Mouse (Mus musculus): ENCODE results near the gene Plch2. TPM values are rescaled to one million over a fixed set of nuclear protein-coding genes. Genes with fewer than 3 reads are reported as not detected.

Gene Plch2
- polyA plus RNA-seq, 1 experiment = not detected

DNA sequence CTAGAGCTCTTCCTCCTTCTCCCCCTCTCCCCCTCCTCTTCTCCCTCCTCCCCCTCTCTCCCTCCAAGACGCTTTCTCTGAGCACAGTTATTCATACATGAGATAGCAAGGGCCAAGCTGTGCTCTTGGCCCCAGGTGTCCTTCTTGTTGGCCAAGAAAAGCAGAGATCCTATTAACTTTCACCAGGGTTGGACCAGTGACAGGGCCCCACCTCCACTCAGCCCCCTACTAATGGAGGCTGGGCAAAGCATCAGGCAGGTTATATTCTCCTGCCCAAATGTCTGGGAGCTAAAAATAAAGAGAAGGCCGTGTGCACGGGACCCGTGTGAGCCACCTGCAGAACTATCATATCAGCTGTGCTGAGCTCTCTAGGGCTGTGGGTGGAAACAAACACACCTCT, 61.7 kb downstream of the Plch2 start:
- H3K4me1 ChIP-seq (ENCODE audit: control insufficient read depth) = no peaks in the 10 kb centered on the region
- no peaks in the 10 kb centered on the region for H3K36me3 ChIP-seq (ENCODE audit: control insufficient read depth)
- peaks cover 5% of the 10 kb centered on the region for H3K27me3 ChIP-seq (ENCODE audit: control insufficient read depth)
- TF ChIP-seq GATA1 (IDR thresholded peaks at IDR 0.05; ENCODE audit: low read length) (no peak), TAL1 (IDR thresholded peaks at IDR 0.05; ENCODE audit: low read length) (no peak)
- no peaks in the 10 kb centered on the region for H3K9me3 ChIP-seq (ENCODE audit: control insufficient read depth, low read length)
- H3K4me3 ChIP-seq (replicated peaks) = no peak overlapping the region

DNA sequence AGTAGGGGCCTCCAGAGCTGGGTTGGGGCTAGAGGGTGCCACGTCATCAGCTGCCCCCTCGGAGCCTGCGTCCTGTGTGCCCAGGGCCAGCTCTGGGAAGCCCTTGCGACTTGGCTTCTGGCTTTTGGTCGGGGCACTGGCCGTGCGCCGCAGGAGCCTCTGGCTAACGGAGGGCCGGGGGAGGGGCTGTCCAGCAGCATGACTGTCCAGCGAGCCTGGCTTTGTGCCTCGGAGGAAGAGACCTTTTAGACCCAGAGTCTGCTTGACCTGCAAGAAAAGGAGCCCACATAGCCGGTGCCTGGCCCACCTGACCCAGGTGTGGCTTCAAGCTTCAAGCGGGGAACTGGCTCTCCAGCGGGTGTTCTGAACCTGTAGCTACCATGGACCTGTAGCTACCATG, 69.8 kb downstream of the Plch2 start:
- no peaks in the 10 kb centered on the region for H3K27me3 ChIP-seq (ENCODE audit: control insufficient read depth)
- H3K9me3 ChIP-seq (ENCODE audit: control insufficient read depth, low read length) = no peaks in the 10 kb centered on the region
- peaks cover 29% of the 10 kb centered on the region for H3K4me1 ChIP-seq (ENCODE audit: control insufficient read depth)

DNA sequence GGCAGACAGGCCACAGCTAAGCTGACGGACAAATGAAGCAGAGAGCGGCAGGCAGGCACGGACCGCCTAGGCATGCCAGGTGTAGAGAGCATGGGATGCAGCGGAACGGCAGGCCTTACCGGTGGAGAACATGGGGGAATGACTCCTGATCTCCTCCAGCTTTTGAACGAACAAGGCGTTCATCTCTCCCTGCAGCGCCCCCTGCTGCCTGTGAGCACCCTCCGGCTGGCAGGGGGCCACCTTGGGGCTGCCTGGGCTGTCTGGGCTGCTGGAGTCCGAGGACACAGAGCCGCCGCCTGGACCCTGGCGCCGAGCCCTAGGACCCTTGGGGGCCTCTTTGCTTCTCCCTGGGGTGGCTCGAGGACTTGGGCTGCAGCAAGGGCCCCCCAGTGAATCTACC, 70.5 kb downstream of the Plch2 start:
- TF ChIP-seq TAL1 (IDR thresholded peaks at IDR 0.05; ENCODE audit: low read length) = no peak
- no peak for TF ChIP-seq GATA1 (IDR thresholded peaks at IDR 0.05; ENCODE audit: low read length)
- no peak overlapping the region for H3K4me3 ChIP-seq (replicated peaks)
- H3K27me3 ChIP-seq (ENCODE audit: control insufficient read depth) = no peaks in the 10 kb centered on the region
- H3K36me3 ChIP-seq (ENCODE audit: control insufficient read depth) = peaks cover 17% of the 10 kb centered on the region
- H3K4me1 ChIP-seq (ENCODE audit: control insufficient read depth) = peaks cover 35% of the 10 kb centered on the region
- no peaks in the 10 kb centered on the region for H3K9me3 ChIP-seq (ENCODE audit: control insufficient read depth, low read length)

More for the DNA sequence above, 69.8 kb downstream of the Plch2 start:
- no peak overlapping the region for H3K4me3 ChIP-seq (replicated peaks)
- TF ChIP-seq GATA1 (IDR thresholded peaks at IDR 0.05; ENCODE audit: low read length) (no peak), TAL1 (IDR thresholded peaks at IDR 0.05; ENCODE audit: low read length) (no peak)
- H3K36me3 ChIP-seq (ENCODE audit: control insufficient read depth) = peaks cover 10% of the 10 kb centered on the region

DNA sequence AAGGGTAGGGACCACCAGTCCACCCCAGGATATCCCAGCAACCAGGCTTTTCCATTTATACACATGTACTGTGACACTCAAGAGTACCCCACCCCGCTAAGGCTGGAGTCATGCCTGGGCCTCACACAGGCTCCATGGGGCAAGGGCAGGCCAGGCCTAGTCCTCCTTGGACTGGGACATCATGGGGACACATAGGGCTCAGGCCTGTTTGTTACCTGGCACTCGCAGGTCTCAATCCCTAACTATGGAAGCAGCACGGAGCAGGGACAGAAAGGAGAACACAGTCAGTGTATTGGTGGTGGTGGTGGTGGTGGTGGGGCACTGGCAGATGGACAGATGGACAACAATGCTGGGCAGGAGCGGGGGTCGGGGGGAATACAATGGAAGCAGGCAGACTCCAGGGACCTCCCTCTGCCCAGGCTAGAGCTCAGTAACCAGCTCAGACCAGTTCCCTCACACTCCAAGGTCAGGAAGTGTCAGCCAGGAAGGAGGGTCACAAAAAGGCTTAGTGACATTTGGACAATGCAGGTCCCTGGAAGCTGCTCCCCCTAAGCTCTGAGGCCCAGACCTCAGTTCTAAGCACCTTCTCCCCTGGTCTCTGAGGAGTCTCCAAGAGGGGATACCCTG, 71.3 kb downstream of the Plch2 start:
- peaks cover 25% of the 10 kb centered on the region for H3K36me3 ChIP-seq (ENCODE audit: control insufficient read depth)
- peaks cover 35% of the 10 kb centered on the region for H3K4me1 ChIP-seq (ENCODE audit: control insufficient read depth)
- H3K27me3 ChIP-seq (ENCODE audit: control insufficient read depth) = no peaks in the 10 kb centered on the region
- no peaks in the 10 kb centered on the region for H3K9me3 ChIP-seq (ENCODE audit: control insufficient read depth, low read length)
- H3K4me3 ChIP-seq (replicated peaks) = no peak overlapping the region
- TF ChIP-seq GATA1 (IDR thresholded peaks at IDR 0.05; ENCODE audit: low read length) (no peak), TAL1 (IDR thresholded peaks at IDR 0.05; ENCODE audit: low read length) (no peak)

DNA sequence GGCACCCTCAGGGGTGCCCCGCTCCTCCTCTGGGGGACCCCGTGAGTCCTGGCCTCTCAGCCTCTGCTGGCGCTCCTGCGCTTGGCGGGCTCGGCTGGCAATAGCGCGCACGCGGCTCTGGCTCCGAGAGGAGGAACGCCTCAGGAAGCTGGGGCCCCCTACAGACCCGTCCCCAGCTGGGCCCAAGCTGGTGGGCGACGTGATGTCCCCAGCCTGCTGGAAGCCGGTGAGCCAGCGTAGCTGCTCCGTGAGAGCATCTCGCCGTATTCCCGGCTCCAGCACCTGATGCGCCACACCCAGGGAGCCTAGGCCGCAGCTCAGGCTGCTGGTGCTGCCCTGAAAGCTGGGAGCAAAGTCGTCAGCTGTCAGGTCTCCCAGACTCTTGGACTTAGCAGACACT, 72.8 kb downstream of the Plch2 start:
- TF ChIP-seq GATA1 (IDR thresholded peaks at IDR 0.05; ENCODE audit: low read length) (no peak), TAL1 (IDR thresholded peaks at IDR 0.05; ENCODE audit: low read length) (no peak)
- Histone ChIP-seq H3K4me3 (replicated peaks) (no peak overlapping the region), H3K36me3 (ENCODE audit: control insufficient read depth) (peaks cover 40% of the 10 kb centered on the region), H3K4me1 (ENCODE audit: control insufficient read depth) (peaks cover 35% of the 10 kb centered on the region), H3K27me3 (ENCODE audit: control insufficient read depth) (no peaks in the 10 kb centered on the region), H3K9me3 (ENCODE audit: control insufficient read depth, low read length) (no peaks in the 10 kb centered on the region)

DNA sequence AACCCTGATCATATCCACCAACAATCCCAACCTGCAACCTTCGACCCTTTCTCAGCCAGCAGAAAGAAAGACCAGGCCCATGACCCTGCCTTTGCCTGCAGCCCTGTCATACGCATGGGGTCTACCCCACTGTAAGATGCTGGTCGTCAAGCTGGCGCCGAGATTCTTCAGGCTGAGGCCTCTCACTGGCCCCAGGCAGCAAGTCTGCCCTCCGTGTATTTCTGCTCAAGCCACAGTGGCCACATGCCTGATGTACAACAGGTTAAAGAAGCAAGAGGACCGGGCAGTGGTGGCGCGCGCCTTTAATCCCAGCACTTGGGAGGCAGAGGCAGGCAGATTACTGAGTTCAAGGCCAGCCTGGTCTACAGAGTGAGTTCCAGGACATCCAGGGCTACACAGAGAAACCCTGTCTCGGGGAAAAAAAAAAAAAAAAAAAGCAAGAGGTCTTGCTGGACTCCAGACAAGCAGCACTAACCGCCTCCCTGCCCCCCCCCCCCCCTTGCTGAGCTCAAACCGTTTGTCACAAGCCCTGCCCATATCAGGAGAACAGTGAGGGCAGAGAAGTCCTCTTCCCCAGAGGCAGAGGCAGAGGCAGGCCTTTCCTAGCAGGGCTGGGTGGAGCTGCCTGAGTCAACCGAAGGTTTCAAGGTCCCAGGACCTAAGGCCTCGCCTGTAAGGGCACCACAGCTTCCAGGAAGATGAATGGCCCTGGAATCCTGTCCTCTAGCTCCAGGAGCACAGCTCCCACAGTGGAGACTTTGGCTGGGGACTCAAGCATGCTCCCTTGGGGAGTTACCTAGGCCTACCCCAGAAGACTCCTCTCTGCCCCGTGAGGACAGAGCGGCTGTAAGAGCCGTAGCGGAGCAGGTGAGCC, 74.1 kb downstream of the Plch2 start:
- H3K4me3 ChIP-seq (replicated peaks) = no peak overlapping the region
- TF ChIP-seq GATA1 (IDR thresholded peaks at IDR 0.05; ENCODE audit: low read length) = no peak
- no peak for TF ChIP-seq TAL1 (IDR thresholded peaks at IDR 0.05; ENCODE audit: low read length)

DNA sequence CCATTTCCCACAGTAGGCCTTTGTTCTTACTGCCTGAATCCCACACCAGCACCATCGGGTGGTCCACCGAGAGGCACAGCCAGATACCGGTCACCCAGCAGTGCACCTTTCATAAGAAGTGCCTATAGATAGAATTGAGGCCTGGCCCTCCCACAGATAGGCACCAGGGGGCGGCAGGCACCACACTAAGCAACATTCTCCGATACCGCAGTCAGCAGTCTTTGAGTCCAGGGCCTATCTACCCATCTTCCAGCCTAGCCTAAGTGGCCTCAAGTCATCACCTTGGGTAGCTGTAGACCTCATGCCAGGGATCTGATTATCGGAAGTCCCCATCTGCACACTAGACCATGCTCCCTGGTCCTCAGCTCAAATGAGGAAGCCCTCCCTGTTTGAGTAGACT, 75.1 kb downstream of the Plch2 start:
- Histone ChIP-seq H3K9me3 (ENCODE audit: control insufficient read depth, low read length) (no peaks in the 10 kb centered on the region), H3K36me3 (ENCODE audit: control insufficient read depth) (peaks cover 63% of the 10 kb centered on the region)

More for the DNA sequence above, 74.1 kb downstream of the Plch2 start:
- Histone ChIP-seq H3K9me3 (ENCODE audit: control insufficient read depth, low read length) (no peaks in the 10 kb centered on the region), H3K4me1 (ENCODE audit: control insufficient read depth) (peaks cover 35% of the 10 kb centered on the region), H3K36me3 (ENCODE audit: control insufficient read depth) (peaks cover 53% of the 10 kb centered on the region), H3K27me3 (ENCODE audit: control insufficient read depth) (no peaks in the 10 kb centered on the region)

DNA sequence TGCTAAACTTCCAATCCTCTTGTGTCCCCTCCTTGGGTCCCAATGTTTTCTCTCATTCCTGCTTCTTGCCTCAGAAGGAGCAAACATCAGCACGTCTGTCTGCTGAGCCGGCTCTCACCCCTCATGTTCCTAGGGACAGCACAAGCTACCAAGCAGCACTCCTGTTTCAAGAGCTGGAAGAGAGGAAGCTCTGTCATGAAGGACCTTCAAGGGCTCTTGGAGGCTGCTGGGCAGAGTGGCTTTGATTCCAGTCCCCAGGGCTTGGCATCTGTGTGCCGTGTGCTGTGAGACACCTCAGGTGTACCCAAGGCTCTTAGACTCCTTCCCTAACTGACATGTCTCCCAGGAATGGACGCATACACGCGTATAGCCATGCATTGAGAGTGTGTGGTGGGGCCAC, 75.5 kb downstream of the Plch2 start:
- Histone ChIP-seq H3K27me3 (ENCODE audit: control insufficient read depth) (no peaks in the 10 kb centered on the region), H3K4me3 (replicated peaks) (no peak overlapping the region), H3K36me3 (ENCODE audit: control insufficient read depth) (peaks cover 67% of the 10 kb centered on the region), H3K4me1 (ENCODE audit: control insufficient read depth) (peaks cover 31% of the 10 kb centered on the region), H3K9me3 (ENCODE audit: control insufficient read depth, low read length) (no peaks in the 10 kb centered on the region)
- TF ChIP-seq TAL1 (IDR thresholded peaks at IDR 0.05; ENCODE audit: low read length) (no peak), GATA1 (IDR thresholded peaks at IDR 0.05; ENCODE audit: low read length) (no peak)

More for the DNA sequence above, 75.1 kb downstream of the Plch2 start:
- Histone ChIP-seq H3K4me3 (replicated peaks) (no peak overlapping the region), H3K4me1 (ENCODE audit: control insufficient read depth) (peaks cover 32% of the 10 kb centered on the region), H3K27me3 (ENCODE audit: control insufficient read depth) (no peaks in the 10 kb centered on the region)
- no peak for TF ChIP-seq GATA1 (IDR thresholded peaks at IDR 0.05; ENCODE audit: low read length)
- no peak for TF ChIP-seq TAL1 (IDR thresholded peaks at IDR 0.05; ENCODE audit: low read length)

DNA sequence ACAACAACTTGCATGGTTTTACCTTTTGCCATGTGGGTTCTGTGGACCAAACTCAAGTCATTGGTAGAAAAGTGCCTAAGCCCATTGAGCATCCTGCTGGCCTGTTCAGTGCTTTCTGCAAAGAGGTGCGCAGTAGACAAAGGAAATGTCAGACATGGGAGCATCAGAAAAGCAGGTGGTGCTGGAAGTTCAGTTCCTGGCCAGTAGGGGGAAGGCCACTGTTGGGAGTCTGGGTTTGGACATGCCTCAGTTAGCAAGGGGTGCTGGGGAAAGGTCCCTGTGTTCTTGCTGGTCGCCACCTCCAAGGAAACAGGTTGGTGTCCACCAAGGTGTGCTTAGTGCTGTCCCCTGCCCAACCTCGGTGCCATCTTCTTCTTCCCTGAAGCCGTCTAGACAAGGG, 76.5 kb downstream of the Plch2 start:
- H3K9me3 ChIP-seq (ENCODE audit: control insufficient read depth, low read length) = no peaks in the 10 kb centered on the region
- H3K4me3 ChIP-seq (replicated peaks) = no peak overlapping the region
- H3K27me3 ChIP-seq (ENCODE audit: control insufficient read depth) = no peaks in the 10 kb centered on the region
- peaks cover 24% of the 10 kb centered on the region for H3K4me1 ChIP-seq (ENCODE audit: control insufficient read depth)
- TF ChIP-seq GATA1 (IDR thresholded peaks at IDR 0.05; ENCODE audit: low read length) = no peak
- no peak for TF ChIP-seq TAL1 (IDR thresholded peaks at IDR 0.05; ENCODE audit: low read length)
- peaks cover 77% of the 10 kb centered on the region for H3K36me3 ChIP-seq (ENCODE audit: control insufficient read depth)

All from erythroblast, embryonic 14.5 days (primary cell).